Mouse (Mus musculus) neural tube, embryonic 12.5 days (tissue): ENCODE data around the gene Lyrm2. TPM values are rescaled to one million over a fixed set of nuclear protein-coding genes. Genes with fewer than 3 reads are reported as not detected.

ENCODE experiments used
- ATAC-seq: fragments of 200-750 bp; cut with Nextera tagmentation; 2 replicates; pipeline ENCODE4 v1.8.0; 2017; ENCODE audit warnings: low read depth, mild to moderate bottlenecking, moderate TSS enrichment, moderate library complexity; ENCODE audit not compliant: low FRiP score
- H3K27ac ChIP-seq: fragments of 300-500 bp; sonication (generic); 2 replicates; pipeline ENCODE4 v1.5.1; 2016
- H3K27me3 ChIP-seq: fragments of 300-500 bp; sonication (generic); replicated peaks from 2 replicates; pipeline ENCODE4 v1.6.1; 2016; ENCODE audit warnings: mild to moderate bottlenecking
- H3K36me3 ChIP-seq: fragments of 300-500 bp; sonication (generic); 2 replicates; pipeline ENCODE4 v1.6.1; 2016; ENCODE audit warnings: mild to moderate bottlenecking
- H3K4me1 ChIP-seq: fragments of 300-500 bp; sonication (generic); 2 replicates; pipeline ENCODE4 v1.6.1; 2016
- H3K4me2 ChIP-seq: fragments of 300-500 bp; sonication (generic); replicated peaks from 2 replicates; pipeline ENCODE4 v1.6.1; 2016; ENCODE audit warnings: mild to moderate bottlenecking
- H3K4me3 ChIP-seq: fragments of 300-500 bp; sonication (generic); 2 replicates; pipeline ENCODE4 v1.5.1; 2016
- H3K9ac ChIP-seq: fragments of 300-500 bp; sonication (generic); 2 replicates; pipeline ENCODE4 v1.6.1; 2016; ENCODE audit warnings: mild to moderate bottlenecking
- H3K9me3 ChIP-seq: fragments of 300-500 bp; sonication (generic); 2 replicates; pipeline ENCODE4 v1.6.1; 2016; ENCODE audit warnings: mild to moderate bottlenecking
- WGBS: fragments of 180-500 bp; shearing (Covaris S2); methylation state at CpG from one replicate; pipeline ENCODE4 v1.1.7; 2016; 5-methylcytosine and 5-hydroxymethylcytosine counted together
- polyA plus RNA-seq: library from polyadenylated mRNA; unstranded; fragments of >200 nt; fragmentation: Nextera tagmentation; extraction: Ambion mirVana; gene quantifications from 2 replicates; pipeline ENCODE4 v1.2.1, GENCODE M21; 2016

The Lyrm2 gene
- 152 and 160 TPM in 2 replicates for polyA plus RNA-seq

- WGBS, result under 1% methylated on average over 53 of the region's 53 CpGs
- H3K9ac ChIP-seq, result peak within 1 kb of the TSS; percentile 89
- H3K4me3 ChIP-seq, result peak within 1 kb of the TSS; percentile 87
- H3K4me1 ChIP-seq, result peaks cover 9% of the 10 kb centered on the region
- peak within 1 kb of the TSS; percentile 99 for H3K27ac ChIP-seq
- ATAC-seq, result peak; percentile 93
- no peaks in the 10 kb centered on the region for H3K27me3 ChIP-seq
- H3K4me2 ChIP-seq, result peak within 1 kb of the TSS; percentile 73
- H3K36me3 ChIP-seq, result peaks cover 5% of the 10 kb centered on the region; the same call in 1 of the 2 replicates
- no peaks in the 10 kb centered on the region for H3K9me3 ChIP-seq
Measured at GRCm38 (mm10) chr4:32799966-32800576, at the start of gene Lyrm2. Gene Lyrm2 (plus strand): TSS chr4:32800253.

DNA sequence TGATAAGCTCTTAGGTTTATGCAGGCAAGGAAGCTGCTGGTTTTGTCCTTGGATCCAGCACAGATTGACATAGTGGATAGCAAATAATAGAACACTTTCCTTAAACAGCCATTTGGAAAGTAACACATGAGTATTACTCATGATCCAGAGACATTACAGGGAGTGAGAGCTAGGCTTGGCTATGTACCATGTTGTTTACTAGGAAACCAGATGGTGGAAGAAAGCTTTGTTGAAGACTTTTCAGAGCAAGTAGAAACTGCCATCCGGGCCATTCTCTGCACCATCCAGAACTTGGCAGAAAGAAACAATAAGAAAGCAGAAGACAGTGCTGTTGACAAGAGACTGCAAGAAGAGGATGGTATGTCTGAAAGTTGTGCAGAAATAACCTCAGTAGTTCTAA is 49.3 kb upstream of the Lyrm2 start:
- Histone ChIP-seq H3K36me3 (peaks cover 77% of the 10 kb centered on the region), H3K4me3 (no peak overlapping the region), H3K27ac (no peak overlapping the region), H3K4me2 (no peak overlapping the region), H3K9ac (no peak overlapping the region), H3K9me3 (no peaks in the 10 kb centered on the region), H3K27me3 (no peaks in the 10 kb centered on the region), H3K4me1 (no peaks in the 10 kb centered on the region)
- no peak for ATAC-seq
- WGBS, result 97% methylated on average over 1 of the region's 1 CpGs

DNA sequence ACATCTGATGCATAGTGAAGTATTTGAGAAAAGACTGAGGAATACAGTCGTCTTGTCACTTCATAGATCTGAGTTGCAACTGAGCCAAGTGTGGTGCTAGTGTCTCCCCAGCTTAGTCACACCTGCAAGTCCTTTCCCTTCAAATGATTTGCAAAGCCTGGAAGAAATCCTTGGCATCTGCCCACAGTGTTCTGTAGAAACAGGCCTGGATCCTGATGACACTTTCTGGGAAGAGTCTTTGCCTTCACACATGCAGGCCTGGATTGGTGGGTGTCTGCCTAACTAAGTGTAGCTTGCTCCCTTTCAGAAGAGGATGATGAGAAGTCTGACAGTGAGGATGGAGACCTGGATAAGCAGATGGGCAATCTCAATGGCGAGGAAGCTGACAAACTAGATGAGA is 42.6 kb upstream of the Lyrm2 start:
- Histone ChIP-seq H3K27me3 (no peaks in the 10 kb centered on the region), H3K4me3 (no peak overlapping the region), H3K9me3 (no peaks in the 10 kb centered on the region), H3K4me1 (no peaks in the 10 kb centered on the region), H3K27ac (no peak overlapping the region), H3K9ac (no peak overlapping the region), H3K36me3 (peaks cover 62% of the 10 kb centered on the region), H3K4me2 (no peak overlapping the region)
- 94% methylated on average over 2 of the region's 2 CpGs for WGBS
- ATAC-seq, result no peak

- ATAC-seq, result no peak
- H3K9ac ChIP-seq, result no peak overlapping the region
- no peak overlapping the region for H3K27ac ChIP-seq
- no peaks in the 10 kb centered on the region for H3K4me1 ChIP-seq
- WGBS, result 83% methylated on average over 7 of the region's 7 CpGs
- peaks cover 69% of the 10 kb centered on the region for H3K36me3 ChIP-seq
- H3K4me2 ChIP-seq, result no peak overlapping the region
- no peak overlapping the region for H3K4me3 ChIP-seq
- H3K9me3 ChIP-seq, result no peaks in the 10 kb centered on the region
- H3K27me3 ChIP-seq, result no peaks in the 10 kb centered on the region
Measured at GRCm38 (mm10) chr4:32767471-32767870, 32.6 kb upstream of the Lyrm2 start.

DNA sequence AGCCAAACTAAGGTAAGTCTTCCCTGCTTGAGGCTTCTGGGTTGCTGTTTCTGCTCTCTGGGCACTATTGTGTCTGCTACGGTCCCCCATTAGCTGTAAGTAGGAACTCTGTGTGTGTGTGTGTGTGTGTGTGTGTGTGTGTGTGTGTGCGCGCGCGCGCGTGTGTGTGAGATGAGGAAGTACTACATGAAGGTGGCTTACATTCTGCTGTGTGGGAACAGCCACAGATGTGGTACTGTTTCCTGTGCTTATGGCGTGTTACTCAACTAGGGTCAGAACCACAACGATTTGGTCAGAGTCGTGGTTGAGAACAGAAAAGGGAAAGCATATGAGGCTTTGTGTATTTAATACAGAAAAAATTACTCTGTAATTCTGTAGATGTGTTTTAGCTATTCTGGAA is 32.0 kb upstream of the Lyrm2 start:
- WGBS, result 94% methylated on average over 10 of the region's 10 CpGs
- no peak overlapping the region for H3K27ac ChIP-seq
- no peak overlapping the region for H3K4me2 ChIP-seq
- no peak overlapping the region for H3K9ac ChIP-seq
- H3K4me3 ChIP-seq, result no peak overlapping the region
- no peaks in the 10 kb centered on the region for H3K9me3 ChIP-seq
- H3K27me3 ChIP-seq, result no peaks in the 10 kb centered on the region
- no peaks in the 10 kb centered on the region for H3K4me1 ChIP-seq
- H3K36me3 ChIP-seq, result peaks cover 69% of the 10 kb centered on the region
- ATAC-seq, result no peak

- Histone ChIP-seq H3K4me3 (no peak overlapping the region), H3K4me1 (no peaks in the 10 kb centered on the region), H3K27ac (no peak overlapping the region), H3K9me3 (no peaks in the 10 kb centered on the region), H3K36me3 (peaks cover 69% of the 10 kb centered on the region), H3K9ac (no peak overlapping the region), H3K4me2 (no peak overlapping the region), H3K27me3 (no peaks in the 10 kb centered on the region)
- ATAC-seq, result no peak
- WGBS, result 96% methylated on average over 7 of the region's 7 CpGs
Measured at GRCm38 (mm10) chr4:32770284-32770810, 29.7 kb upstream of the Lyrm2 start.

DNA sequence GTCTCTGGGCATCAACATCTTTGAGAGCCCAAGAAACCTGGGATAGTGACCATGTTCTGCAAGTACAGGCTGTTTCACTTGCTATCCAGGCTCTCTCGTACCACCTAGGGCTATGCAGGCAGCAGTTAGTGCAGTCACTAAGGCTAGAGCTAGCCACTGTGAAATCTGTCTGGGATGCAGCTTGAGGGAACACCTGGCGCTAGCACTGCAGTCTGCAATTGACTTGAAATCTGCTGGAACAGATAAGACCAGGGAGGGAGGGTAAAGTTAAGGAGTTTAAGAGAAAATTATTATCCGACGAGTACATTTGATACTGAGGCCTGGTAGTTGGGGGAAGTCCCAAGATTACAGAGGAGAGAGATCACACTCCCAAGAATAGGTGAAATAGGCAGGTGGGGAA is 20.1 kb upstream of the Lyrm2 start:
- no peaks in the 10 kb centered on the region for H3K9me3 ChIP-seq
- H3K4me2 ChIP-seq, result no peak overlapping the region
- H3K27me3 ChIP-seq, result no peaks in the 10 kb centered on the region
- 94% methylated on average over 4 of the region's 4 CpGs for WGBS
- no peak overlapping the region for H3K27ac ChIP-seq
- peaks cover 30% of the 10 kb centered on the region for H3K36me3 ChIP-seq
- H3K9ac ChIP-seq, result no peak overlapping the region
- no peak overlapping the region for H3K4me3 ChIP-seq
- no peak for ATAC-seq
- no peaks in the 10 kb centered on the region for H3K4me1 ChIP-seq

DNA sequence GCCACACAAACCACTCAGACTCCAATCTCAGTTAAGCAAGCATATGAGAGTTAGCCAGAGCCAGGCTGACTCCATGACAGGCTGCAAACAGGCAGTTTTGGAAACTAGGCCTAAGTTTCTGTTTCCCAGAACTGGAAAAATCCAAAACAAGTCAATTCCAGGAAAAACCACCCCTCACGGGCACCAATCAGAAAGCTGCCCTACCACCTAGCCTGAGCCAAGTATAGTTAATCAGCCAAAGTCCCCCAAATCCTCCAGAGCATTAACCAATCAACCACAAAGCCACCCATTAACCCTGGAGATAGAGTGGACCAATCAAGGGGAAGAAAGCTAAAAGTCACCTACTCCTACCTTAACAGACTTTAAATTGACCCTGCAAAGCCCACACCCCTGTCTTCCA is 12.9 kb upstream of the Lyrm2 start:
- no peak for ATAC-seq
- no peaks in the 10 kb centered on the region for H3K27me3 ChIP-seq
- no peak overlapping the region for H3K9ac ChIP-seq
- H3K4me2 ChIP-seq, result no peak overlapping the region
- WGBS, result 87% methylated on average over 1 of the region's 1 CpGs
- no peaks in the 10 kb centered on the region for H3K36me3 ChIP-seq
- H3K27ac ChIP-seq, result no peak overlapping the region
- no peaks in the 10 kb centered on the region for H3K4me1 ChIP-seq
- no peaks in the 10 kb centered on the region for H3K9me3 ChIP-seq
- H3K4me3 ChIP-seq, result no peak overlapping the region

DNA sequence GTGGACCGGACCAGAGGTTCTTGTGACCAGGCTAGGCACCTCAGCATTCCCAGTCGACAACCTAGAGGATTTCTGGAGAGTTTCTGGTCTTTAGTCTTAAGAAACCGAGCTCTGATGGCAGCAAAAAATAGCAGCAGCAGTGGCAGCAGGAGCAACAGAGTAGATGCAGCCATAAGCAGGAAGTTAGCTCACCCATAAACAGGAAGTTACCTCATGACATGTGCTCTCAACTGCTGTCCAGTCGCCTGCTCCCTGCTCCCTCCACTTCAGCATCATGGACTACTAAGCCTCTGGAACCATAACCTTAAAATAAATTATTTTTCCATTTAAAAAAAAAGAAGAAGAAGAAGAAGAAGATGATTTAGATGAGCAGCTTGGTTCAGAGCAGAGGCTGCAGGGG is 11.0 kb upstream of the Lyrm2 start:
- no peak for ATAC-seq
- Histone ChIP-seq H3K27me3 (no peaks in the 10 kb centered on the region), H3K4me3 (no peak overlapping the region), H3K9ac (no peak overlapping the region), H3K9me3 (no peaks in the 10 kb centered on the region), H3K36me3 (no peaks in the 10 kb centered on the region), H3K4me1 (no peaks in the 10 kb centered on the region), H3K27ac (no peak overlapping the region), H3K4me2 (no peak overlapping the region)
- WGBS, result 90% methylated on average over 4 of the region's 4 CpGs

DNA sequence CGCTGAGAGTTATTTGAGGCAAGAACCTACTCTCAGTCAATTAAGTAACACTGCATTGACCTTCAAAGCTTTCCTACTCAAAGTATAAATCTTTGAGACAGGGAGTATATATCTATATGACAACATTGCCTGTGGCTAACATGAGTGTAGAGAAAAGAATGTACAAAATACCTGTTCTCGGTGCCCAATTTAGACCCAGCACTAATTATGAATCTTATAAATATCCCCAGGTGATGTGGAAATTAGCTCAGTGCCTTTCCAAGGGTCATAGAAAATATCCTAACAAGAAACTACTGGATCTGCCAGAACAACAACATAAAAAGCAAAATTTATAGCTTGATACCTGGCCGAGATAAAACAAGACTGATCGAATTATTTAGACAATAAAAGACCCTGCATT is 1.1 kb upstream of the Lyrm2 start:
- Histone ChIP-seq H3K4me2 (no peak overlapping the region), H3K4me3 (no peak overlapping the region), H3K4me1 (peaks cover 9% of the 10 kb centered on the region), H3K27me3 (no peaks in the 10 kb centered on the region), H3K36me3 (peaks cover 5% of the 10 kb centered on the region; the same call in 1 of the 2 replicates), H3K9ac (no peak overlapping the region), H3K9me3 (no peaks in the 10 kb centered on the region), H3K27ac (no peak overlapping the region)
- no peak for ATAC-seq
- 93% methylated on average over 4 of the region's 4 CpGs for WGBS

DNA sequence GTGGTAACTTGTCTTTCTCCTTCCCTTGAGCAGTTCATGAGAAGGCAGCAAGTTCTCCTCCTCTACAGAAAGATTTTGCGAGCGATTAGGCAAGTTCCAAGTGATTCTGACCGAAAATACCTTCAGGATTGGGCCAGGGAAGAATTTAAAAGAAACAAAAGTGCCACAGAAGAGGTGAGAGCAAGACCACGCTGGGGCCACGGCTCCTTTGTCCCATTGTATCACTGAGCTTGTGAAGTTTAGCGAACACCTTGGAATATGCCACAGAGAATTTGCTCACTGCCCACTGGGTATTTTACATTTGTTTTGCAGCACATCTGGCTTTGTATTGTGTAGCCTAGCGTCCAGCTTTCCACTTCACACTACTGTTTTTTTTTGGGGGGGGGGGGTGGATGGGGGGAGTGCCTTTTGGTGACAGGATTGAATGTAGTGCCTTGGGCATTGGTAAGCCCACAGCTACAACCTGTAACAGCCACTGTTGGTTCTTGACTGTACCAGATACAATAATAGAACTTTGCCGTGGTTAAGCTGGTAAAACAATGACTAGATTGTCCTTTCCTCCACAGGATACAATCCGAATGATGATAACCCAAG is 621 bp downstream of the Lyrm2 start:
- H3K27me3 ChIP-seq, result no peaks in the 10 kb centered on the region
- H3K4me2 ChIP-seq, result peak overlapping the region; percentile 73
- peak; percentile 55 for ATAC-seq
- H3K36me3 ChIP-seq, result peaks cover 5% of the 10 kb centered on the region; the same call in 1 of the 2 replicates
- WGBS, result 14% methylated on average over 9 of the region's 9 CpGs
- H3K4me1 ChIP-seq, result peaks cover 9% of the 10 kb centered on the region
- H3K4me3 ChIP-seq, result peak overlapping the region; percentile 87
- peak overlapping the region; percentile 99 for H3K27ac ChIP-seq
- no peaks in the 10 kb centered on the region for H3K9me3 ChIP-seq
- peak overlapping the region; percentile 89 for H3K9ac ChIP-seq

- H3K36me3 ChIP-seq, result peaks cover 42% of the 10 kb centered on the region
- no peaks in the 10 kb centered on the region for H3K27me3 ChIP-seq
- 76% methylated on average over 5 of the region's 5 CpGs for WGBS
- no peaks in the 10 kb centered on the region for H3K9me3 ChIP-seq
- ATAC-seq, result no peak
- no peak overlapping the region for H3K9ac ChIP-seq
- H3K4me1 ChIP-seq, result no peaks in the 10 kb centered on the region
- no peak overlapping the region for H3K27ac ChIP-seq
- H3K4me3 ChIP-seq, result no peak overlapping the region
- H3K4me2 ChIP-seq, result no peak overlapping the region
Measured at GRCm38 (mm10) chr4:32817478-32817877, 17.4 kb downstream of the Lyrm2 start.

DNA sequence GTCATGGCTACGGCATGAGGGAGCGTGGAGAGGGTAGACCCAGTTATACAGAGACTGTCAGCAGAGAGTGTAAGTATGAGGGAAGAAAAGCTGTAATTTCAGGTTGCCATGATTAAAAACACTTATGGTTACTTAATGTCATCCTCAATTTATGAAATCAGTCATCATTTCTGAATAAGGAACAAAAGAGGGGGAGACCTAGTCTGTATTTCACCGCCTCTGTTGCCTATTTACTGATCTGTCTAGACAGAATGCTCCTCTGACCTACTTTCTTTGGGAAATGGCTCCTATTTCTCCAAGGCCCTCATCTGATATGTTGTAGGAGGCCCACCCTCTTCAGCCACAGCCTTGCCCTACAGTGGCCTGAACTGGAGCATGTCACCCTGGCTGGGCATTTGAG is 20.6 kb downstream of the Lyrm2 start:
- no peak for ATAC-seq
- Histone ChIP-seq H3K9ac (no peak overlapping the region), H3K36me3 (peaks cover 43% of the 10 kb centered on the region)

More for the DNA sequence above, 20.6 kb downstream of the Lyrm2 start:
- Histone ChIP-seq H3K4me2 (no peak overlapping the region), H3K27me3 (no peaks in the 10 kb centered on the region), H3K9me3 (no peaks in the 10 kb centered on the region), H3K4me3 (no peak overlapping the region), H3K4me1 (no peaks in the 10 kb centered on the region), H3K27ac (no peak overlapping the region)
- 94% methylated on average over 3 of the region's 3 CpGs for WGBS
